Mouse (Mus musculus) adrenal gland, adult (tissue): ENCODE measurements around the gene Gm48552.

Experiments used
- DNase-seq, 2 experiments: peaks; one replicate each; pipeline ENCODE4 v3.0.0; 2022 to 2023; ENCODE audit warnings: low spot score in 1 of 2; ENCODE audit not compliant: inconsistent age in 2 of 2

Gm48552 gene

DNA sequence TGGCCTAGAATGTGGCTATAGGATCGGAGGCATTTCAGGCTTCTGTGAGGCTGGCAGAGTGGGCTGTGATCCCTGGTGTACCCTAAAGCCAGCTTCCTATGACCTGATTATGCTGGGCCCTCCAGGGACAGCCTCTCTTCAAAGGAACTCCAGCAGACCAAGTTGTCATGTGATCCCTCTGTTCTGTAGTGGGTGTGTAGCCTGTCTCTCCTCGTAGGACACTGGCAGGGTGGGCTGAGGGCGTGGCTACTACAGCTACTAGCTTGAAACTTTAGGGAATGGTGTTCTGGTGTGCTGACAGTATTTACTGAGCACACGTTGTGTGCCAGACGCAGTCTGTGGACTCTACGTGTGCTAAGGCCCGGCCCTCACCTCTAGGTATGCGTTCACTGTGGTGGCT is 28.1 kb upstream of the Gm48552 start:
- DNase-seq, result no peak

DNA sequence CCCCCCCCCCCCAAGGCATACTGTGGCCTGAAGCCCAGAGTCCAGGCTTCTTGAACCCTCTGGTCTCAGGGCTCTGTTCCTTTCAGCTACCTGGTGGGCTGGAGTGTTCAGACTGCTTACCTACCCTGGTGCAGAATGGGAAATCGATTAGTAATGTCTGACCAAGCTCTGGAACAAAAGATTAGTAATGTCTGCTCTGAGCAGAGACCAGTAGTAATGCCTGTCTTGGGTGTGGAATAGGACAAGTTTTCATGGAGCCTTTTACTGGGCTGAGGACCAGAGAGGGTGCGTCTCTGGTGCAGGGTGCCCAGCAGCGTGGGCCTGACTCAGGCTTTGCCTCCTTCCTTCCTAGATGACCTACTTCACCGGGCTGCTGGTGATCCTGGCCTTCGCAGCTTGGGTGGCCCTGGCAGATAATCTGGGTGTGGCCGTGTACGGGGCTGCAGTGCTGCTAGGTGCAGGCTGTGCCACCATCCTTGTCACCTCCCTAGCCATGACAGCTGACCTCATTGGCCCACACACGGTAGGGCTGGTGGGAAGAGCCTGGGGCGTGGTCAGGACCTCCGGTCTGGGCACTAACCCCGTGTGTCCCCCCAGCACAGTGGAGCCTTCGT is 26.4 kb upstream of the Gm48552 start:
- DNase-seq, result peak in 1 of 2 experiments; percentile 66

DNA sequence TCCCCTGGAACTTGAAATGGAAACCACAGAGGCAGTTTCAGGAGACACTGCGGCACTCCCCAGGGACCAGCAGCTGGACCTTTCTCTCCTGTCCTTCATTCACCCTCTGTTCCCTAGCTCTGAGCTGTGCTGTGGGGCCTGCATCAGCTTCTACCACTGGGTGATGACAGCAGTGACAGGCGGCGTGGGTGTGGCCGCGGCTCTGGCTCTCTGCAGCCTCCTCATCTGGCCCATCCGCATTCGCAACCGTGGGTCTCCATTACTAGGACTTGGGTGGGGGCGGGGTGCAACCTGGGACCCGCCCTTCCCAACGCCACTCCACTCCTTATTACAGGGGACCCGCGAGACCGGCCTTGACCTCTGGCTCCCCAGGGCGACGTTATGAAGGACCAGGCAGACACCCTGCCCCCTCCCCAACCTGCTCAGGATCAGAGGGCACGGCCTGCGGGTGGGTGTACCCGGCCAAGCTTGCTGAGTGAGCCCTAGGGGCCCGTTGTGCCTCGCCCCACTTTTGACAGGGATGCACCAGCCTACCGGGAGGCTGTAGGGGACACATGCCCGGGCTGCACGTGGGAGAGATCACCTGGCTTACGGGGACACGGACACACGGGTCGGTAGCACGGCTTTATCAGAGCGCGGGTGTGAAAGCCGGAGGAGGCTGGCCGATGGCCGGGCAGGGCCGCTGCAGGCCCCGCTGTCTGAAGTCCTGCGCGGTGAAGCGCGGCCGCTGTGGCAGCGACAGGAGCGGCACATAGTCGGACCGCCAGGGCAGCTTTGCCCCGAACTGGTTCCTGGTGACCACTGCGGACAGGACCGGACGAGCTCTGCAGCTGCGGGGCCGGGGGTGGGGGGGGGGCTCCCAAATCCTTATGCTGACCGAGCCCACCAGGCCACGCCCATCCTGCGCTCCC is 25.1 kb upstream of the Gm48552 start:
- peak in 1 of 2 experiments; percentile 68 for DNase-seq

DNA sequence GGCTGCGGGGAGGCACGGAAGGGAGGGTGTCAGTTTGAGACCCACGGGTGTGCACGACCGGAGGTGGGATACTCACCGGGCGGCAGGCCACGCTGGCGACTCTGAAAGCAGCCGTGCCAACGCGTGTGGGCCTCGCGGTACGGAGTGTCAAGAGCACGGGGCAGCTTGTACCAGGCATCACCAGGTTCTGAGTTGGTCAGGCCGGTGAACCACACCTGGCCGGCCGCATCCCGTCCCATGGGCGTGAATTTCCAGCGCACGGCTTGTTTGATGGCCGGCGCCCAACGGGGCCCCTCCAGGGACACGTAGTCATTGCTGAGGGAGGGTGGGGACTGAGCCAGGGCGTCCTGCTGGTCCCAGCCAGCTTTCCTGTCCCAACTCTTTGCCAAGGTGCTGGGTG is 24.1 kb upstream of the Gm48552 start:
- peak; percentile 56 to 82 for DNase-seq

DNA sequence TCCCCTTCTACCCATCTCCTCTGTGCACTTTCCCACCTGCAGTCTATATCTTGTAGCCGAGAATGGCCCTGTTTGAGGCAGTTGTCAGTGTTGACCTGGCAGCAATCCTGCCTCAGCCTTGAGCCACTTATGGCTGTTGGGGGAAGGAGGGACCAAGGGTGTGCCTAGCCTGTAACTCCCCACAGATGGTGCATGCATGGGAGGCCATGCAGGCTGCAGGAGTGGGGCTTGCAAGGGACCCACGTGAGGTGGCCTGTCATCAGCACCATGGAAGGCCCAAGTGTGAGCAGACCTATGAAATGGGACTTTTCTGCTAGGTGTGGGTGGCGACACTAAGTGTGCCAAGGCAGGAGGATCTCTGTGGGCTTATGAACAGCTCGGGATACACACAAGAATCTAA is 23.7 kb upstream of the Gm48552 start:
- no peak for DNase-seq

DNA sequence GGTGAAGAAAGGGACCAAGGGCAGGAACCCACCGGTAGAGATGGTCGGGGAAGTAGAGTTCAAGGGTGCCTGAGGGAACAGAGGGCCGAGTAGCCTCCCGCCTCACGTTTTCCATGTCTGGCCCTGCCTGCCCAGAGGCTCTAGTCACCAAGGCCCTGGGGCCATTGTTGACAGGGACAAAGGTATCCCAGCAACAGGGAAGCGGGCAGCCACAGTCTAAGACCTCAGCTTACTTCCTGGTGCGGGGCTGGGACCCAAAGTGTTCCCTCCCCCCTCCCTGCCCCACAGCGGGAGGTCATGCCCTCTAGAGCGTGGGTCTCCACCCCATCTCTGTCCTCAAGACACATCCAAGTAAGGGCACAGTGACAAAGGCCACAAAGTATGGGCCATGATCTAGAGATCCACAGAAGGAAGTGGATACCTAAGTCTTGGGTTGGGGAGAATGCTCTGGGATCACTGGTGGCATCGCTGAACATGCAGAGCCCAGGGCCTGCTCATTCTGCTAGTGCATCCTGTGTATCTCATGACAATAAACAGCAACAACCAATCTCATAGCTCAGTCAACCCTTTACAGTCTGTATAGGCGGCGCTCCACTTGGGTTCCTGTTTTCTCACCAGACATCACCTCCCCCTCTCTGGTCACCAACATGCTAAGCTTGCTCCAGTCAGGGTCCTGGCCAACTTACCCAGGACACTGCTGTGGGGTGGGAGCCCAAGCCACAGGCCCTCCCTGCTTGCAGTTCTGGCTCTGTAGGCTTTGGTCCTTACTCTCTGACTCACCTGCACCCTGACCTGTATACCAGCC is 22.9 kb upstream of the Gm48552 start, which contains the start of gene 4930404N11Rik:
Gene 4930404N11Rik, minus strand, starts transcription at position 145 of the 805 bp plus-strand sequence.
- DNase-seq, result no peak

DNA sequence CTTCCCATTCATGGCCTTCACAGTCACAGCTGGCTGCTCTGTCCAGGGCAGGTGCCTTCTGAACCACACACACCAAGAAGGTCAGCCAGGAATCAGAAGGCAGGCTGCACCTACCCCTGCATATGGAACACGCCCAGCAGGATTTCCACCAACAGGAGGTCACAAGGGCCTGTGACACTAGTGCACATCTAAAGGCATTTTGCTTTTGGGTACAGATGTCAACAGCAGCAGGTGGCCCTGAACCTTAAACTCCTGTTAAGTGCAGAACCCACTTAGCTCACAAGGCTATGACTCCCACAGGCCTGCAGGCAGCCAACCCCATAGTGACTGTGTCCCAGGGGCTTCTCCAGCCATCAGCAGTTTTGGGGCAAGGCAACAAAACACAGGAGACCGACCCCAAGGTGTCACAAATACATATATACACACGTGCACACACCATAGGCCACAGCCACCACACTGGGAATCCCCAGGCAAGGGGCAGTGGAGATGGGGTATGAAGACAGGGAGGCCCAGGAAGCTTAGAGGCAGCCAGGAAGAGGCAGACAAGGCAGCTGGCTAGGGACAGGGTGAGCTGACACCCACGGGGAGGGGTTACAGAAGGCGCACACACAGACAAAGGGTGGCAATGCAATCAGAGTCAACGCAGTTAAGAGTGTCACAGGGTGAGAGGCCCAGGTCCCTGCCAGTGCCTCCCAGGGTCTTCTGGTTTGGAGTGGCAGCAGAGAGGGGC is 22.2 kb upstream of the Gm48552 start:
- no peak for DNase-seq

DNA sequence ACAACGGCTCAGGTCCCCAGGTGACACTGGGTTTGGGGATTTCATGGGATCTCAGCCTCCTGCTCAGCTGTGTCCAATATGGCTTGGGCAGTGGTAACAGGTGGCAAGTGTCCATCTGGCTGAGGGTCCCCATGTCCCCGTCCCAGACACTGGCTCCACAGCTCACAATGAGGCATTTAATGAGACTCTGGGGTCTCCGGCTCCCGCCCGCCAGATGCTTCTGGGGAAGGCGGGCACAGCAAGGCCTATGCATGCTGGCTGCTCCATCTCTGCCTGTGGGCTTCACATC is 21.7 kb upstream of the Gm48552 start:
- DNase-seq, result no peak

DNA sequence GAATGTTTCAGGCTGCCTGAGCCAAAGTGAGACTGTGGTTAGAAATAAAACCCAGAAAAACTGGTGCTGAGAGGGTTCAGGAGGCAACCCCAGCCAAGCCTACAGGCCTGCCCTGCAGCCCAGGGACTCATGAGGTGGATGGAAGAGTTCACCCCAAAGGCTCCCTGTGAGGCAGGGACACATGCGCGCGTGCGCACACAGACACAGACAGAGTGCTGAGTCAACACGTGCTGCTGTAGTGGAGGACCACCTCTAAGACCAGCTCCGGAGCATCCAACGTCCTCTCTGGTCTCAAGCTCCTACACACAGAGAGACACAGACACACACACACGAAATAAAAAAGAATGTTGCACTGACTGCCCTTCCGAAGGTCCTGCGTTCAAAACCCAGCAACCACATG is 13.5 kb upstream of the Gm48552 start:
- DNase-seq, result no peak

DNA sequence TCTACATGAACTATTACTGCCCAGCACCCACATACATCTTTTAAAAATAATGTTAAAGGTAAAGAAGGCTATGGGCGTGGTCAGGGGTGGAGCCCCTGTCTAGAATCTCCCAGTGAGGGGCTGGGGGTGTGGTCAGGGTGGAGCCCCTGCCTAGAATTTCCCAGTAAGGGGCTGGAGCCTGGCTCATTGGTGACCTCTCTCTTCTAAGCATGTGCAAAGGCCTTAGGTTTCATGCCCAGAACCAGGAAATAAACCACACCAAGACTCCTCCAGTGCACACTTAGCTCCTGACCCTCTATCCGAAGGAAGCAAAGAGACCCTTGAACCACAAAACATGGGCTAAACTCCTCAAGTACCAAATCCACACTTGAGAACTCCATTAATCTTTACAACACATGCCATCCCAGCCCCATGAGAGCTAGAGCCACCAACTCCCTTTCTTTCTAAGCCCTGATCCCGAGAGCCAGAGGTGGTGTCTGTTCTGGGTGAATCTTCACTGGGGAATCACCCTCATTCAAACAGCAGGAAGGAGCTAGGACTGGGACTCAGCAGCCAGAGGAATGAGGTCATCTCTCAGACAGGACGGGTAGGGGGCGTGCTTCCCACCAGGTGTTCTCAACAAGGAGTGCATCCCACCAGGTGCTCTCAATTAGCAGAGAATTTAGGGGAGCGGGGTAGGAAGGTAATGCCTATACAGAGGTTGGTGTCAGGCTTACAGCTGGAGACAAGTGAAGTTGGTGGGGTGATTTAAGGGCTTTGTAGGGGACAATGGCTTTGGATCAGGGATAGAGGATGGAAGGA is 12.0 kb upstream of the Gm48552 start:
- DNase-seq, result peak in 1 of 2 experiments; percentile 68

DNA sequence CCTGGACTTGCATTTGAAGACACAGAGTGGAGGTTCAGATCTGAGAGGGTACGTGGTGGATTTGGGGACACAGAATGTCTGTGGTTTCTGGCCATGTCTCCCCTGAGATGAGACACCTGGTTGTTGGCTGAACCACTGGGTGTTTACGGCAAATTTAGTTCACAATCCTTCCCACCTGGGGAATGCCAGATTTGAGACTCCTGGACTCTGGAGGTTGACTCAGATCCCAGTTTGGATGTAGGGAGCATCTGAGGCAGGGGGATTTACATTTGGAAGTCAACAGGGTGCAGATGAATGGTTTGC is 11.5 kb upstream of the Gm48552 start:
- peak in 1 of 2 experiments; percentile 64 for DNase-seq

DNA sequence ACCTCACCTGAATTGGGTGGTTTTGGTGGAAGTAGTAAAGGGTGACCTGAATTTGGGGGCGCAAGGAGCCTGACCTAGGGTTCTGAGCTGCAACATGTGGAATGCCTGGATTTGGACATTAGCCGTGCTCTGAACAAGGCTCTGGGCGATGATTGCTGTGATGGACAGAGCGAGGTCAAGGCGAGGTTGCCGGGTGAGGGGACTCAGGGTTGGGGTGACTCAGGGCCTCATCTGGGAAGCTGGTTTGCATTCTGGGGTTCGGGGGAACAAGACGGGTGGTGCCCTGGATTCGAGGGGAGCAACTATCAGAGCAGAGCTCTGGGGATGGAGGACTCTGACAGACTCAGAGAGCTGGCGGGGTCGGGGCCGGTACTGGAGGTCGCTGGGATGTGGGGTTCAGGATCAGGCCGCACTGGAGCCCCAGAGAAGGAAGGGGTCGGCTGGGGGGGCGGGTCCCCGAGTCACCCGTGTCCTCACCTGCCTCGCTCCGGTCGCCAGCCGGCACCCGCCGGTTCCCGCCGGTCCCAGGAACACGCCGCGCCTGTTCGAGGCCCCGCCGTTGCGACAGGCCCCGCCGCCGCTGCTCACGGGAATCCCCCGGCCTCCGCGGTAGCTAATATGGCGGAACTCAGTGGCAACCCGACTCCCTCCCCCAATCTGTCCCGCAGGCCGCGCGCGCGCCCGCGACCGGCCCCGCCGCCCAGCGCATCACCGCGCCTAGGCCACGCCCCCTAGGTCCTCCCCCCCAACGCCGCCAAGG is 10.8 kb upstream of the Gm48552 start, which contains the start of gene Fzr1:
Gene Fzr1, minus strand, starts transcription at position 724 of the 760 bp plus-strand sequence.
- DNase-seq, result peak in 1 of 2 experiments; percentile 87

DNA sequence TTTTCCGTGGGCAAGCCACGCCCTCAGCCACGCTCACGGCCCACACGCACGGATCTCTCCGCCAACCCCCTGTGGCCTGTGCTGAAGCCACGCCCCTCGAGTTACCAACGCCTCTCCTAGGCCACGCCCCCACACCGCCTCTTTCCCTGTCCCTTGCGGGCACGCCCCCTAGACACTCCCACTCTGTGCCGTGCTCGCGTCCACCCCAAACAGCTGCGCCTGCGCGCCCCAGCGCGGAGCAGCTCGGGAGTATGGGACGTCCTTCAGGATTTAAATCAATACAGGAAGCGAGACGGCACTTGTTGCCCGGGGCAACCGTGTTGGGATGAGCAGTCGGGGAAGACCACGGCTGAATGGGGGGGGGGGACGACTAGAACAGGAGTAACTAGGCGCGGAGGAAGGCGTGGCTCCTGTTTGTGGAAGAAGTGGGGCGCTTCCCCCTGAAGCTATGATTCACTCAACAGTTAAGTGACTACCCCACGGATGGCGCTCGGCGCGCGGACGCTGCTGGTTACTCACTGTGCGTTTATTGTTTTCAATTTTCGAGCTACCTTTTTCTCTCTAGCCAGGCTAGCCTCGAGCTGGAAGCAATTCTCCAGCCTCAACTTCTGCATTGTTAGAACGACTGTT is 10.1 kb upstream of the Gm48552 start:
- peak; percentile 100 for DNase-seq

DNA sequence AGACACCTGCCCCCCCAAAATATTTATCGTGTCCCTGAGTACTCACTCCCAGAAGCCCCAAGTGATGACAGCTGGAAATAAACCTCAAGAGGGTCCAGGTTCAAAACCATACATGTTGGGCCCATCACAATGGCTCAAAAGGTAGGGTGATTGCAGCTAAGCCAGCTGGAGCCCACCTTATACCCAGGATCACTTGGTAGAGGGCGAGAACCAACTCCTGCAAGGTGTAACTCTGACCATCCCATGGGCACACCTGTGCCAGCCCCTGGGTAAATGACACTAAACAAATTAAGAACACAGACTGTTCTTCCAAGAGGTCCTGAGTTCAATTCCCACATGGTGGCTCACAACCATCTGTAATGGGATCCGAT is 9.6 kb upstream of the Gm48552 start:
- DNase-seq, result no peak

DNA sequence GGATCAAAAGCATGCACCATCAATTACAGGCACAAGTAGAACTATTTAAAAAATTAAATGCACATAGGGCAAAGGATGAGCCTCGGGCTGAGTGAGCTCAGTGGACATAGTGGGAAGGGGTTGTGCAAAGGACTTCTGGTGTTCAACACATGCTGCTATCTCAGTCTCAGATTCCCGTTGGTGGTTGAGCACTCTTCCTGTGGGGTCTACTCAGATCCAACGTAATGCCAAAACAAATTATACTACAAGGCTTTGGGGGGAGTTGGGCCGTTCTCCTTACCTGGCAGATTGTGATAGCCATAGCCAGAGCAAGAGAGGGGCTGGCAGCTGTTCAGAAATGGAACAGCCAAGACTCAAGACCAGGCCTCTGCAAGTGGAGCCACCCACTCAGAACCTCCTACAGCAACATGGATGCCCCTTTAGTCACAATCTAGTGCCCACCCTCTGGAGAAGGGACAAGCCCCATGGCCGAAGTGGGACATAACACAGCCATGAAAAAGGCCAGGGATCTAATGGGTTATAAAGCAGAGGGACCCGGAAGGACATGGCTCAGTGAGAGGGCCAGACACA is 8.9 kb upstream of the Gm48552 start:
- no peak for DNase-seq

DNA sequence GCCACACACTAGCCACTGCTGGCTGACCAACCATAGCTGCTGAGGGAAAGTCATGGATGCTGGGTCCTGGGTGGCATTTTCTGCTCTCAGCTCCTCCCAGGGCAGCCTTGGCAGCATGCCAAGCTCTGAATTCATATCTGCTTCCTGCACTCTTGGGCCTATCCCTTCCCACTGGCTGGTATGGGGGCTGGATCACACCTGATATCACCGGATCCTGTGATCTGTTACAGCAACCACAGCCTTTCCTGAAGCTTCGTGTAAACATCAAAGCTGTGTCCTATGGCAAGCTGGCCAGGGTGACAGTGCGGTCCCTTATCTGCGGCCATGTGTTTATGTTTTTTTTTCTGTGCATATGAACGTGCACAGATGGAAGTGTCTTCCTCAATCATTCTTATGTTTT is 6.8 kb upstream of the Gm48552 start:
- DNase-seq, result no peak

DNA sequence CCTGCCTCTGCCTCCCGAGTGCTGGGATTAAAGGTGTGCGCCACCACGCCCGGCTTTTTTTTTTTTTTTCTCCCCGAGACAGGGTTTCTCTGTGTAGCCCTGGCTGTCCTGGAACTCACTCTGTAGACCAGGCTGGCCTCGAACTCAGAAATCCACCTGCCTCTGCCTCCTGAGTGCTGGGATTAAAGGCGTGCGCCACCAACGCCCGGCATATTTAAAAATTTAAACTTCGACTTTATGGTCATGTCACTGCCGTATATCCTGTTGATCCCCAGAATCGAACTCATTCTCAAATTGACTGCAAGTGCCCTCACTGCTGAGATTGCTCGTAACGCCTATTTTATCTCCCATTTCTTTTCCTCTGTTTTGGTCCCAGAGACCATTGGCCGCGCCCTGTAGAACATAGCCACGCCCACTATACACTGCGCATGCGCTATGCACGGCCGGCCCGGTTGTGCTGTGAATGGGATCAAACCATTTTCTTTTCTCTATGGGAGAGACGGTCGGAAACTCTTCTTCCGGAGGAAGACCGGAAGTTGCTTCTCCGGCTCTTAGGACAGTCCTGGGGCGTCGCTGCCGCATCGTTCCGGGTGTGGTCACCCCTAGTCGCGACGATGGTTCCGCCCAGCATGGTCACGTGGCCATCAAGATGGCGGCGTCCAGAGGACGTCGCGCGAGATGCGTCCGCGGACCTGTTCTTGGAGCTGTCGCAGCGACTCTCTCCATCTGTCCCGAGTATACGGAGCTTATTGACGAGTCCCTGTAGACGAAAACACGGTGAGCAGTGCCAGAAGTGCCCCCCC is 4.8 kb upstream of the Gm48552 start, which contains the start of the genes Dohh and Gm48551:
Gene Dohh, plus strand, starts transcription at position 627 of the 803 bp plus-strand sequence.
Gene Gm48551, plus strand, starts transcription at position 665 of the 803 bp plus-strand sequence.
- peak; percentile 98 to 100 for DNase-seq

DNA sequence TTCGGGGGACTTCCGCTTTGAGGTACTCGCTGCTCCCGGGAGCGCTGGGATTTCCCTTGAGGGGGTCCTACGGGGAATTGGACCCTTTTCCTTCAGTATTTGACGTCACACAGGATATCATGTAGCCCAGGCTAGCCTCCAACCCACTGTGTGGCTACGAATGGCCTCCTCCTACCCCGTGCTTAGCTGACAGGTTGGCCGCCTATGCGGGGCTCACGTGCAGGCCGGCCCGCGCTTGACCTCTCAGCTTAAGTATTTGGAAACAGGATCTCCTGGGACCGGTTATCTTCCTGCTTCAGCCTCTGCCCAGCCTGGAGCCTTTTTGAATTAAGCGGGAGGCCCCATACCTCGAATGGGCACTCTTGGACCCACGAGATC is 4.2 kb upstream of the Gm48552 start:
- no peak for DNase-seq
